In genomic region chr1:84396787-84397186, GRCm38 (mm10) we compare ENCODE assay signal across 16 mouse cellular contexts.
"Had no signal": no experiment of that assay in that cellular context is flagged by ENCODE, and none has a peak within 500 bp of the region (broad histone marks: within the 10 kb centered on the region; RNA-seq: fewer than 3 reads in every experiment).

No protein-coding gene starts in this region.

- H3K9me3 ChIP-seq: midbrain, embryonic 10.5 days; midbrain, embryonic 12.5 days; neural tube, embryonic 13.5 days; stomach, embryonic 15.5 days had no signal

- H3K36me3 ChIP-seq: midbrain, embryonic 10.5 days; midbrain, embryonic 12.5 days; stomach, embryonic 15.5 days had no signal

- H3K4me3 ChIP-seq: midbrain, embryonic 10.5 days; midbrain, embryonic 12.5 days; myocyte; neural tube, embryonic 13.5 days; stomach, embryonic 15.5 days had no signal

- H3K4me1 ChIP-seq: midbrain, embryonic 10.5 days; midbrain, embryonic 12.5 days; neural tube, embryonic 13.5 days; stomach, embryonic 15.5 days had no signal

- ATAC-seq: midbrain, embryonic 16.5 days had no signal

- DNase-seq: lung, adult 18-20 months; lung, embryonic 14.5 days; lung, postnatal 10 days; lung, postnatal 4 days; midbrain, embryonic 14.5 days; right cerebral cortex, postnatal 14 days; thymus, adult 18-20 months; thymus, postnatal 14 days; thymus, postnatal 36 days had no signal

- H3K9ac ChIP-seq: lung, embryonic 14.5 days; midbrain, embryonic 12.5 days; neural tube, embryonic 13.5 days; stomach, embryonic 15.5 days had no signal

- H3K27ac ChIP-seq: midbrain, embryonic 10.5 days; midbrain, embryonic 12.5 days; neural tube, embryonic 13.5 days; stomach, embryonic 15.5 days; stomach, postnatal 0 days had no signal

- H3K27me3 ChIP-seq: midbrain, embryonic 12.5 days; neural tube, embryonic 13.5 days; stomach, embryonic 15.5 days had no signal

- H3K4me2 ChIP-seq: lung, embryonic 14.5 days; midbrain, embryonic 12.5 days; neural tube, embryonic 13.5 days; stomach, embryonic 15.5 days had no signal
